Mouse (Mus musculus) G1E (cell line): ENCODE measurements around the gene Dhx8.

Experiments used
- CTCF ChIP-seq: IDR thresholded peaks from 2 replicates; pipeline ENCODE4 v1.5.1; 2012; ENCODE audit warnings: low read depth, low read length, inconsistent platforms, mixed read lengths
- GATA1 ChIP-seq: IDR thresholded peaks from 2 replicates; pipeline ENCODE4 v1.6.1; 2012; ENCODE audit warnings: borderline replicate concordance, low read length, inconsistent platforms, mixed read lengths
- GATA2 ChIP-seq: IDR thresholded peaks from 2 replicates; pipeline ENCODE4 v1.6.1; 2012; ENCODE audit warnings: low read depth, low read length, inconsistent platforms, borderline replicate concordance
- POLR2AphosphoS5 ChIP-seq: IDR thresholded peaks from 2 replicates; pipeline ENCODE4 v1.6.1; 2012; ENCODE audit warnings: low read depth, low read length, inconsistent platforms; ENCODE audit not compliant: insufficient replicate concordance
- TAL1 ChIP-seq: conservative IDR thresholded peaks from 2 replicates; pipeline ENCODE4 v1.6.1; 2012; ENCODE audit warnings: low read depth, low read length, inconsistent platforms, mixed read lengths

DNA sequence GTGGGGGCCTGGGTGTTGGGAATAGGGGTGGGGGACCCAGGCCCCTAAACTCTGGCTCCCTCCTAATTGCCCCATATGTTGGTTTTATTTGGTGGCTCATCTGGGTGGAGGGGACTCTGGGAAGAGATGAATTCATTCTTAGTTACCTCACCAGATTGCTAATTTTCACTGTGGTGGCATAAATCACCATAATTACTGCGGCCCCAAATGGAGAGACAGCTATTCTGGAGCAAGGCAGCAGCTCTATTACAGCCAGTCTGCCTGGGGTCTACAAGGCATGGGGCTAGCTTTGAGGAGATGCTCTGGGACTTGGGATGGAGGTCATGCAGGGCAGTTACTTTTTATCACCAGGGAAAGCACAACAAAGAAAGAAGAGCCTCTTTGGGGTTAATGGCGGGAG, 6.0 kb upstream of the Dhx8 start:
- TF ChIP-seq GATA1 (no peak), CTCF (no peak), POLR2AphosphoS5 (no peak), TAL1 (no peak), GATA2 (no peak)
